Mouse (Mus musculus) hindbrain, embryonic 10.5 days (tissue): ENCODE data around the gene Ghrh. TPM values are rescaled to one million over a fixed set of nuclear protein-coding genes. Genes with fewer than 3 reads are reported as not detected.

Experiments used
- DNase-seq: peaks from one replicate; pipeline ENCODE4 v3.0.0-alpha.2; 2017; ENCODE audit warnings: low spot score
- H3K27ac ChIP-seq: fragments of 300-500 bp; sonication (generic); 2 replicates; pipeline ENCODE4 v1.5.1; 2016; ENCODE audit warnings: mild to moderate bottlenecking, moderate library complexity
- H3K27me3 ChIP-seq: fragments of 300-500 bp; sonication (generic); 2 replicates; pipeline ENCODE4 v1.6.1; 2016; ENCODE audit warnings: mild to moderate bottlenecking; ENCODE audit not compliant: poor library complexity, insufficient read depth, severe bottlenecking
- H3K36me3 ChIP-seq: fragments of 300-500 bp; sonication (generic); 2 replicates; pipeline ENCODE4 v1.6.1; 2016; ENCODE audit warnings: mild to moderate bottlenecking, moderate library complexity
- H3K4me1 ChIP-seq: fragments of 300-500 bp; sonication (generic); replicated peaks from 2 replicates; pipeline ENCODE4 v1.6.1; 2016; ENCODE audit warnings: mild to moderate bottlenecking
- H3K4me3 ChIP-seq: fragments of 300-500 bp; sonication (generic); 2 replicates; pipeline ENCODE4 v1.5.1; 2016; ENCODE audit warnings: mild to moderate bottlenecking, moderate library complexity
- H3K9me3 ChIP-seq: fragments of 300-500 bp; sonication (generic); 2 replicates; pipeline ENCODE4 v1.6.1; 2016; ENCODE audit warnings: mild to moderate bottlenecking, moderate library complexity
- WGBS: fragments of 180-500 bp; shearing (Covaris S2); methylation state at CpG from one replicate; pipeline ENCODE4 v1.1.7; 2016; 5-methylcytosine and 5-hydroxymethylcytosine counted together
- polyA plus RNA-seq: library from polyadenylated mRNA; unstranded; fragments of >200 nt; fragmentation: Nextera tagmentation; extraction: Ambion mirVana; gene quantifications from 2 replicates; pipeline ENCODE4 v1.2.1, GENCODE M21; 2016

Gene Ghrh
- polyA plus RNA-seq, 1 experiment from 2014 or later: not detected

DNA sequence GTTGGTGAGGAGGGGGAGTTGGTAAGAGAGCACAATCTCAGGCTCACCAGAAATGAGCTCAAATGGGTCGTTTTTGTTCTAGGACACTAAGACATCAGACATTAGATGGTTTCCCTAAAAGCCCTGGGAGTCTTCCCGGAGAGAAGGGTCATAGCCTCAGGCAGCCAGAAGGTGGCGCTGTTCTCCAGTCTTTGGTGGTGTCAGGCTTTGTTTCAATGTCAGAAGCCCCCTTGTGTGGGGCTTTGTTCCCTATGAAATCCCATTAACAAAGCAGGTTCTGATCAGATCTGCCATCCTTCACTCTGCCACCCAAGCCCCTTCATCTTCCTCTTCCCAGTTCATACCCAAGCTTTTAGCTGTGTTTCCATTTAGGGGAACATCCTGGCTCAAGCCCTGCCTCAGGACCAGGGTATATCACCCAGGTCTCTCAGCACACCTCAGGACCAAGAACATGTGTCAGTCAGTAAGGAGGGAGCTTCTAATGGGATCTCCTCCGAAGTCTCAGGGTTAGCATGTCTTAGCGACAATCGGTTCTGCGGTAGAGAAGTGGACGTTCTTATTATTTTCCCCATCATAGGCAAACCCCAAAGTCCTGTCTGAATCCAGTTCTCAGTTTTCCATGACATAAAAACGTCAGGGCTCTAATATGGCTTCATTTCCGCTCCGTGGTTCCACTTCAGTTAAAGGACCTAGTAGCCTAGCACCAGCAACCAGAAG lies 5.6 kb downstream of the Ghrh start:
- peak overlapping the region; percentile 90 for H3K27ac ChIP-seq
- 40% methylated on average over 11 of the region's 11 CpGs for WGBS
- no peaks in the 10 kb centered on the region for H3K36me3 ChIP-seq
- H3K9me3 ChIP-seq: no peaks in the 10 kb centered on the region
- peak; percentile 87 for DNase-seq
- peaks cover 60% of the 10 kb centered on the region for H3K4me1 ChIP-seq
- no peak overlapping the region for H3K4me3 ChIP-seq
- H3K27me3 ChIP-seq: no peaks in the 10 kb centered on the region

GRCm38 (mm10) chr2:157340221-157340741 lies 7.0 kb downstream of the Ghrh start:
- WGBS: 16% methylated on average over 7 of the region's 7 CpGs
- H3K4me3 ChIP-seq: no peak overlapping the region
- peak overlapping the region; percentile 90 for H3K27ac ChIP-seq
- DNase-seq: peak; percentile 65
- no peaks in the 10 kb centered on the region for H3K27me3 ChIP-seq
- no peaks in the 10 kb centered on the region for H3K9me3 ChIP-seq
- H3K36me3 ChIP-seq: no peaks in the 10 kb centered on the region
- peaks cover 72% of the 10 kb centered on the region for H3K4me1 ChIP-seq

GRCm38 (mm10) chr2:157339532-157339931 lies 7.8 kb downstream of the Ghrh start:
- 74% methylated on average over 7 of the region's 7 CpGs for WGBS
- H3K36me3 ChIP-seq: no peaks in the 10 kb centered on the region
- H3K4me3 ChIP-seq: no peak overlapping the region
- peak overlapping the region; percentile 90 for H3K27ac ChIP-seq
- no peak for DNase-seq
- H3K27me3 ChIP-seq: 0 out of 2 replicates have a peak, but pooled peaks cover 4% of the 10 kb centered on the region
- no peaks in the 10 kb centered on the region for H3K9me3 ChIP-seq
- H3K4me1 ChIP-seq: peaks cover 77% of the 10 kb centered on the region

DNA sequence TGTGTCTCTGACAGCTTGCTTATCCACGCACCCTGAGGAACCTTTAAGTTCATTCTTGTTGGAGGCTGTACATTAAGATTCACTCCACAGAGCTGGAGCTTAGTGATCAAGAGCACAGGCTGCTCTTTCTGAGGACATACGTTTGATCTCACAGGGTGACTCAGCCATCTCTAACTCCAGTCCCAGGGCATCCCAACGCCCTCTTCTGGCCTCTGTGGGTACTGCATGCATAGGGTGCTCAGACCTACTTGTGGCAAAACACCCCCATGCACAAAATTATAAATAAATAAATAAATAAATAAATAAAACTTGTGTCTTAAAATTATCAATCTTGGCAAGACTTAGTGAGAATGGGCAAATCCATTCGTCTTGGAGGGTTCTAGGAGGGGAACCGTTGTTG lies 8.6 kb downstream of the Ghrh start:
- DNase-seq: peak; percentile 79
- Histone ChIP-seq H3K27me3 (0 out of 2 replicates have a peak, but pooled peaks cover 4% of the 10 kb centered on the region), H3K27ac (peak overlapping the region; percentile 90), H3K4me3 (no peak overlapping the region), H3K36me3 (no peaks in the 10 kb centered on the region), H3K4me1 (peaks cover 79% of the 10 kb centered on the region), H3K9me3 (no peaks in the 10 kb centered on the region)
- WGBS: 37% methylated on average over 5 of the region's 5 CpGs

DNA sequence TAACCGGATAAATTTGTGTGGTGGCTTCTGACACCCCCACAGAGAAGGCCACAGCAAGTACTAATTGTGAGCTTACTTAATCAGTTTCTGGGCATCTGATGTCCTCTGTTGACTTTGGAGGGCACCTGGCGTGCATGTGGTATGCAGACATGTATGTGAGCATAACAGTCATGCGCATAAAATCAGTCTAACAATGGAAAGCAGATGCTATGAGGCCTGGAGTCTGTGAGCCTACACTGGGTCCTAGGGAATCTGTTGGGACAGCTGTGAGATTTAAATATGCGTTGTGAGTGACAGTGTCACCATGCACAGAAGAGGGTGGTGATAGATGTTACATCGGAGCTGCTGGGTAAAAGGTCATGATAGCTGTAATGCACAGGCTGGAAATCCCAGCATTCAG lies 15.2 kb downstream of the Ghrh start:
- peaks cover 22% of the 10 kb centered on the region for H3K36me3 ChIP-seq
- 0 out of 2 replicates have a peak, but pooled peaks cover 4% of the 10 kb centered on the region for H3K27me3 ChIP-seq
- no peak for DNase-seq
- no peaks in the 10 kb centered on the region for H3K9me3 ChIP-seq
- peaks cover 85% of the 10 kb centered on the region for H3K4me1 ChIP-seq
- peak overlapping the region; percentile 89 for H3K27ac ChIP-seq
- no peak overlapping the region for H3K4me3 ChIP-seq
- WGBS: 72% methylated on average over 5 of the region's 5 CpGs

DNA sequence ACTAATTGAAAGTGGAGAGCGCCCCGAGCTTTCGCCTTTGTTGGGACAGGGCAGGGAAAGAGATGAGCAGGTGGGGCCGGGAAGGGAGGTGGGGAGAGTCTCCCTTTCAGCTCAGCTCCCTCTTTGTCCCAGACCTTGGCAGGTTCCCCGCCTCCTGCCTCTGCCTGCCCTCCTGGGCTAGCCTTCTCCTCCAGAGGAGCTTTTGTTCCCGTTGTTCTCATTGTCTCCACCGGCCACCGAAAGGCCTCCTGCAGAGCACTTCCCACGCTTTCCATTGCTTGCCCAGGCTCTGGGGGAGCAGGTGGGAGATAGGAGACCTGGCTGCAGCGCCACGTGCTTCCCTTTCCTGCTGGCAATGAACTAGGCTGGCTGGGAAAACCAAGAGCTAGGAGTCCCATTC lies 18.7 kb downstream of the Ghrh start:
- Histone ChIP-seq H3K36me3 (peaks cover 57% of the 10 kb centered on the region), H3K9me3 (no peaks in the 10 kb centered on the region), H3K4me3 (0 out of 2 replicates have a peak overlapping the region, but pooled peaks have one; percentile 16), H3K27me3 (no peaks in the 10 kb centered on the region), H3K4me1 (peaks cover 60% of the 10 kb centered on the region), H3K27ac (peak overlapping the region; percentile 89)
- peak; percentile 67 for DNase-seq
- 13% methylated on average over 11 of the region's 11 CpGs for WGBS

GRCm38 (mm10) chr2:157328106-157328505 lies 19.2 kb downstream of the Ghrh start:
- peak overlapping the region; percentile 89 for H3K27ac ChIP-seq
- no peaks in the 10 kb centered on the region for H3K27me3 ChIP-seq
- no peaks in the 10 kb centered on the region for H3K9me3 ChIP-seq
- peaks cover 59% of the 10 kb centered on the region for H3K36me3 ChIP-seq
- no peak for DNase-seq
- H3K4me1 ChIP-seq: peaks cover 56% of the 10 kb centered on the region
- whole genome bisulfite sequencing: 31% methylated on average over 5 of the region's 5 CpGs
- peak overlapping the region; percentile 5; the same call in 1 of the 2 replicates for H3K4me3 ChIP-seq

GRCm38 (mm10) chr2:157325238-157325637 lies 22.1 kb downstream of the Ghrh start:
- Histone ChIP-seq H3K4me3 (no peak overlapping the region), H3K4me1 (peaks cover 38% of the 10 kb centered on the region), H3K36me3 (peaks cover 86% of the 10 kb centered on the region), H3K27me3 (no peaks in the 10 kb centered on the region), H3K9me3 (no peaks in the 10 kb centered on the region), H3K27ac (no peak overlapping the region)
- WGBS: 89% methylated on average over 2 of the region's 2 CpGs
- no peak for DNase-seq

DNA sequence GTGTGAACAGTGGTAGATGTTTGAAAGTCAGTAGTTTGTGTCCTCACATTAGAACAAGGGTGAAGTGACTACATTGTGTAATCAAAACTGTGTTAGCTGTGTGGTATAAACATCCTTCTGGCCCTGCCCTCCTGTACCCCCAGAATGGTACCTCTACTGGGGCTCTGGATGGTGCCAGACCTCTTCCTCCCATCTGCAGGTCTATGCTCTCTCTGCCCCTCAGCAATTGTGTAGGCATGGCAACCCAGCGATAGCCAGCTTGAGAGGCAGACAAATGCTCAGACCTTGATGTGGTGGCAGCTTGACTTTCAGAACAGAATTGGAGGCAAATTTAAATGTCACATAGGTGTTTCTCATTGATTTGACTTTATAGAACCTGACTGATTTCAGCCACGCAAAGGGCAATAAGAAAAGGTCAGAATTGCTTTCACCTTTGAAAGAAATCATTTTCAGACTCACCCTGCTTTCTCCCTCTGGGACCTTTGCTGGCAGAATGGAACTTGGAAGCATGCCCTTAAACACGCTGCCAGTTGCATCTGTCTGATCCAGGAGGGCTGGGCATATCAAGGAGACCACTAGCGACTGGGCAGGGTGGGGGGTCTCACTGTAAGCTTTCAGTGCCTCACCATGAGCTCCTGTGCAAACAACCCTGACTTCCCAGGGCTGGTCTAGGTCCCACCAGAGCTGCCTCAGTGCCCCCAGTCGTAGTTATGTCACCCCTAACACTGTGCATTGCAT lies 25.1 kb downstream of the Ghrh start:
- Histone ChIP-seq H3K36me3 (peaks cover 100% of the 10 kb centered on the region), H3K4me1 (peaks cover 11% of the 10 kb centered on the region; the same call in 1 of the 2 replicates)
- DNase-seq: no peak

DNA sequence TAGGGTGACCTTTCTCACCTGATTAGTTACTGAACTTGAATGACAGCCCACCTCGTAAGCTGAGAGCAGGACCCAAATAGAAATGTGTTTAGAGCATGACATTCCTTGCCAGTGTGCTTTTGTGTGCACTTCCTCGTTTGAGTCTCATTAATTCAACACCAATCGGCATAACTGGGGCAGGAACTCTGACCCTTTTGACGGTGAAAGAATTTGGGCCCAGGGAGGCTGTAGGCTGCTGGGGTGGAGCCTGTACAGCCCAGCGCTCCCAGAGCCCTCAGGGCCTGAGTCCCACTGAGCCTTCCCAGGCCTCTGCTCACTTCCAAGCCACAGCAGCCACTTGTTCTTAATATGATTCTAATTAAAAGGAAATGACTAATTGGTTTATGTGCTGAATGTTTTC lies 26.4 kb downstream of the Ghrh start:
- peaks cover 100% of the 10 kb centered on the region for H3K36me3 ChIP-seq
- no peaks in the 10 kb centered on the region for H3K27me3 ChIP-seq
- peaks cover 10% of the 10 kb centered on the region; the same call in 1 of the 2 replicates for H3K4me1 ChIP-seq
- no peak for DNase-seq
- H3K27ac ChIP-seq: no peak overlapping the region
- no peak overlapping the region for H3K4me3 ChIP-seq
- WGBS: 42% methylated on average over 5 of the region's 5 CpGs
- H3K9me3 ChIP-seq: no peaks in the 10 kb centered on the region

More for the DNA sequence above, 25.1 kb downstream of the Ghrh start:
- 91% methylated on average over 5 of the region's 5 CpGs for WGBS
- no peaks in the 10 kb centered on the region for H3K27me3 ChIP-seq
- no peaks in the 10 kb centered on the region for H3K9me3 ChIP-seq
- no peak overlapping the region for H3K4me3 ChIP-seq
- 0 out of 2 replicates have a peak overlapping the region, but pooled peaks have one; percentile 0 for H3K27ac ChIP-seq

DNA sequence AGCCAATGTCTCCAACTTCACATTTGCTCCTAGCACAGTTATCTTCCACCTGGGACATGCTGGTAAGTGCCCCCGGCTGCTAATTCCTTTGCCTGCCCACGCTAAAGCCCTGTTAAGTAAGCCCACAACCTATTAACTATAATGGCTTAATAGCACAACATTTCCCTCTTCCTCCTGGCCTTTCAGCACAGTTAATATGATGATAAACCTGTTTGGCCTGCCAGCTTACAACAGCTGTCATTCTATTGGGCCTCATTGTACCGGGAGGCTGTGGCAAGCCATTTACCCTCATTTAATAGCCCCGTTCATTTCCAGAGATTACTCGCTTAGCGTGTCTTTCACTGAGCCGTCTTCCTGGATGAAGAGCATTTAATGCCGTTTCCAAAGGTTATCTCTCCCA lies 27.2 kb downstream of the Ghrh start:
- DNase-seq: no peak
- peaks cover 100% of the 10 kb centered on the region for H3K36me3 ChIP-seq
- H3K4me1 ChIP-seq: peaks cover 10% of the 10 kb centered on the region; the same call in 1 of the 2 replicates
- WGBS: 94% methylated on average over 8 of the region's 8 CpGs
- no peaks in the 10 kb centered on the region for H3K9me3 ChIP-seq
- no peak overlapping the region for H3K4me3 ChIP-seq
- no peak overlapping the region for H3K27ac ChIP-seq
- H3K27me3 ChIP-seq: no peaks in the 10 kb centered on the region

DNA sequence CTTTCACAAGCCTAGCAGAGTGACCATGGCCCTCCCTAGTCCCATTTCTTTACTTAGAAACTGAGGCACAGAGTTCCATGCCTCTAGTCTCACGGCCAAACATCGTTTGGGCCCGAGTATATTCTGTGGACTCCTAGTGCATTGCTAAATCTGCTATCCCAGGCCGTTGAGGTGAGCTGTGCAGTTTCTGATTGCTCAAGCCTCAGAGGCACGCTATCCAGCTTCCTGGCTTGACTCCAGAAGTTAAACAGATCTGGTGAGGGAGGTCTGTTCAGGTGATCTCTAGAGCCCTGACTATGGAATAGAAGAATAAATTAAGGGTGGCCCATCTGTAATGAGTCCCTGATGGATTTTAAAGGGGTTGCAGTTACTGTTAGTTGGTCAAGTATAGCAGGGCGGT lies 30.1 kb downstream of the Ghrh start:
- H3K27me3 ChIP-seq: no peaks in the 10 kb centered on the region
- H3K9me3 ChIP-seq: no peaks in the 10 kb centered on the region
- peaks cover 100% of the 10 kb centered on the region for H3K36me3 ChIP-seq
- 93% methylated on average over 6 of the region's 6 CpGs for WGBS
- peaks cover 10% of the 10 kb centered on the region; the same call in 1 of the 2 replicates for H3K4me1 ChIP-seq
- H3K27ac ChIP-seq: no peak overlapping the region
- no peak for DNase-seq
- H3K4me3 ChIP-seq: no peak overlapping the region
